Mouse (Mus musculus): ENCODE measurements around the gene Nectin1. TPM values are rescaled to one million over a fixed set of nuclear protein-coding genes. Genes with fewer than 3 reads are reported as not detected.

Nectin1 gene
- polyA plus RNA-seq, 1 experiment from 2014 or later, result 10.9 TPM

GRCm38 (mm10) chr9:43838561-43838960 lies 94.8 kb downstream of the Nectin1 start:
- Histone ChIP-seq H3K9ac (ENCODE audit: low read depth, low read length) (no peak overlapping the region), H3K4me3 (ENCODE audit: low read depth, low read length) (no peak overlapping the region), H3K9me3 (ENCODE audit: control insufficient read depth, low read length) (no peaks in the 10 kb centered on the region), H3K27me3 (ENCODE audit: control insufficient read depth, insufficient read depth, low read length) (no peaks in the 10 kb centered on the region), H3K4me1 (replicated peaks; ENCODE audit: control insufficient read depth, insufficient read depth, low read length) (0 out of 2 replicates have a peak, but pooled peaks cover 2% of the 10 kb centered on the region), H3K4me2 (replicated peaks; ENCODE audit: low read depth, low read length) (no peak overlapping the region), H3K36me3 (ENCODE audit: control insufficient read depth, insufficient read depth, low read length) (no peaks in the 10 kb centered on the region), H3K27ac (ENCODE audit: low read depth, low read length) (no peak overlapping the region)
- no peak for DNase-seq (ENCODE audit: low spot score)
- ATAC-seq (ENCODE audit: low FRiP score), result no peak
- 75% methylated on average over 2 of the region's 2 CpGs for WGBS

- DNase-seq (ENCODE audit: low spot score), result peak; percentile 44
- Histone ChIP-seq H3K4me3 (ENCODE audit: low read depth, low read length) (no peak overlapping the region), H3K27me3 (ENCODE audit: control insufficient read depth, insufficient read depth, low read length) (no peaks in the 10 kb centered on the region), H3K36me3 (ENCODE audit: control insufficient read depth, insufficient read depth, low read length) (no peaks in the 10 kb centered on the region), H3K4me2 (replicated peaks; ENCODE audit: low read depth, low read length) (no peak overlapping the region), H3K27ac (ENCODE audit: low read depth, low read length) (peak overlapping the region; percentile 47; the same call in 1 of the 2 replicates), H3K4me1 (replicated peaks; ENCODE audit: control insufficient read depth, insufficient read depth, low read length) (peaks cover 12% of the 10 kb centered on the region), H3K9ac (ENCODE audit: low read depth, low read length) (no peak overlapping the region), H3K9me3 (ENCODE audit: control insufficient read depth, low read length) (no peaks in the 10 kb centered on the region)
- 4% methylated on average over 5 of the region's 8 CpGs for WGBS
- peak; percentile 82 for ATAC-seq (ENCODE audit: low FRiP score)
Measured at GRCm38 (mm10) chr9:43842921-43843577, 99.3 kb downstream of the Nectin1 start.

- Histone ChIP-seq H3K4me1 (replicated peaks; ENCODE audit: control insufficient read depth, insufficient read depth, low read length) (peaks cover 12% of the 10 kb centered on the region), H3K27ac (ENCODE audit: low read depth, low read length) (peak overlapping the region; percentile 24; the same call in 1 of the 2 replicates), H3K4me3 (ENCODE audit: low read depth, low read length) (no peak overlapping the region), H3K27me3 (ENCODE audit: control insufficient read depth, insufficient read depth, low read length) (no peaks in the 10 kb centered on the region), H3K9ac (ENCODE audit: low read depth, low read length) (no peak overlapping the region), H3K36me3 (ENCODE audit: control insufficient read depth, insufficient read depth, low read length) (no peaks in the 10 kb centered on the region), H3K4me2 (replicated peaks; ENCODE audit: low read depth, low read length) (no peak overlapping the region), H3K9me3 (ENCODE audit: control insufficient read depth, low read length) (no peaks in the 10 kb centered on the region)
- 3% methylated on average over 2 of the region's 3 CpGs for WGBS
- ATAC-seq (ENCODE audit: low FRiP score) (peak; percentile 36; the same call in 1 of the 2 replicates), DNase-seq (ENCODE audit: low spot score) (no peak)
Measured at GRCm38 (mm10) chr9:43843711-43844127, 99.9 kb downstream of the Nectin1 start.

GRCm38 (mm10) chr9:43845660-43846455 lies 102.1 kb downstream of the Nectin1 start:
- Histone ChIP-seq H3K4me2 (replicated peaks; ENCODE audit: low read depth, low read length) (0 out of 2 replicates have a peak overlapping the region, but pooled peaks have one; percentile 11), H3K4me1 (replicated peaks; ENCODE audit: control insufficient read depth, insufficient read depth, low read length) (peaks cover 12% of the 10 kb centered on the region), H3K36me3 (ENCODE audit: control insufficient read depth, insufficient read depth, low read length) (no peaks in the 10 kb centered on the region), H3K27me3 (ENCODE audit: control insufficient read depth, insufficient read depth, low read length) (no peaks in the 10 kb centered on the region), H3K9ac (ENCODE audit: low read depth, low read length) (no peak overlapping the region), H3K27ac (ENCODE audit: low read depth, low read length) (no peak overlapping the region), H3K9me3 (ENCODE audit: control insufficient read depth, low read length) (no peaks in the 10 kb centered on the region), H3K4me3 (ENCODE audit: low read depth, low read length) (no peak overlapping the region)
- WGBS, result 8% methylated on average over 17 of the region's 17 CpGs
- ATAC-seq (ENCODE audit: low FRiP score), result no peak
- DNase-seq (ENCODE audit: low spot score), result peak; percentile 83

DNA sequence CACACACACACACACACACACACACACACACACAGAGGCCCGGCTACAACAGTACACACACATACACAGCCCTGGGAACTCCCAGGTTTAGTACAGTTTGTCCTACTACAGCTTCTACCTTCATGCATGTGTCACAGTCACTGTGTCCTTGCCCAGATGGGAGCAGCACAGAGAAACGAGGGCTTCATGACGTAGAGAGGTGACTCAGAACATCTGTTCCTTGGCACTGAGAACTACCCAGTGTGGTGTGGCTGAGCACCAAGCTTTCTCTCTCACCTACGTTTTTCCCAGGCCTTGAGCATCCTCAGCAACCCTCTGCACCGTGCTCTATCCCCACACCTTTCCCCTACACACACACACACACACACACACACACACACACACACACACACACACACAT lies 104.1 kb downstream of the Nectin1 start:
- Histone ChIP-seq H3K4me2 (replicated peaks; ENCODE audit: low read depth, low read length) (no peak overlapping the region), H3K27me3 (ENCODE audit: control insufficient read depth, insufficient read depth, low read length) (0 out of 2 replicates have a peak, but pooled peaks cover 2% of the 10 kb centered on the region), H3K36me3 (ENCODE audit: control insufficient read depth, insufficient read depth, low read length) (no peaks in the 10 kb centered on the region), H3K4me3 (ENCODE audit: low read depth, low read length) (no peak overlapping the region), H3K4me1 (replicated peaks; ENCODE audit: control insufficient read depth, insufficient read depth, low read length) (peaks cover 10% of the 10 kb centered on the region), H3K9ac (ENCODE audit: low read depth, low read length) (no peak overlapping the region), H3K9me3 (ENCODE audit: control insufficient read depth, low read length) (no peaks in the 10 kb centered on the region), H3K27ac (ENCODE audit: low read depth, low read length) (no peak overlapping the region)
- DNase-seq (ENCODE audit: low spot score) (no peak), ATAC-seq (ENCODE audit: low FRiP score) (no peak)
- WGBS, result 69% methylated on average over 5 of the region's 5 CpGs

DNA sequence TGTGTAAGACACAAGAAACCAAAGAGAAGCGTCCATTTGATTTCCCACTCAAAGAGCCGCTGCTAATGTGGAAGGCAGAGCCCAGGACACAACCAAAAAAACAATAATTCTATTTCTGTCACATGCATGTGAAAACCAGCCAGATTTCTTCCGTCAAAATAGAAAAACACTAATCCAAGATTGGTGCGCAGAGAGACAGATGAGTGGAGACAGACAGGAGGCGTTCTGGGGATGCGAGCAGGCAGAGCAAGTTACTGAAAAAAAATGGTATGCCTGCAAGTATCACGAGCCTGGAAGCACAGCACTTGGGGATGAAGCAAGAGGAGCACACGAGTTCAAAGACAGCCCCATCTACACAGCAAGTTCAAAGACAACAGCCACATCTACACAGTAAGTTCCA lies 106.5 kb downstream of the Nectin1 start:
- H3K27ac ChIP-seq (ENCODE audit: low read depth, low read length), result no peak overlapping the region
- peaks cover 4% of the 10 kb centered on the region for H3K4me1 ChIP-seq (replicated peaks; ENCODE audit: control insufficient read depth, insufficient read depth, low read length)
- H3K9ac ChIP-seq (ENCODE audit: low read depth, low read length), result no peak overlapping the region
- no peaks in the 10 kb centered on the region for H3K36me3 ChIP-seq (ENCODE audit: control insufficient read depth, insufficient read depth, low read length)
- no peak overlapping the region for H3K4me2 ChIP-seq (replicated peaks; ENCODE audit: low read depth, low read length)
- H3K4me3 ChIP-seq (ENCODE audit: low read depth, low read length), result no peak overlapping the region
- 81% methylated on average over 8 of the region's 8 CpGs for WGBS
- ATAC-seq (ENCODE audit: low FRiP score) (no peak), DNase-seq (ENCODE audit: low spot score) (no peak)
- no peaks in the 10 kb centered on the region for H3K9me3 ChIP-seq (ENCODE audit: control insufficient read depth, low read length)
- 0 out of 2 replicates have a peak, but pooled peaks cover 2% of the 10 kb centered on the region for H3K27me3 ChIP-seq (ENCODE audit: control insufficient read depth, insufficient read depth, low read length)

DNA sequence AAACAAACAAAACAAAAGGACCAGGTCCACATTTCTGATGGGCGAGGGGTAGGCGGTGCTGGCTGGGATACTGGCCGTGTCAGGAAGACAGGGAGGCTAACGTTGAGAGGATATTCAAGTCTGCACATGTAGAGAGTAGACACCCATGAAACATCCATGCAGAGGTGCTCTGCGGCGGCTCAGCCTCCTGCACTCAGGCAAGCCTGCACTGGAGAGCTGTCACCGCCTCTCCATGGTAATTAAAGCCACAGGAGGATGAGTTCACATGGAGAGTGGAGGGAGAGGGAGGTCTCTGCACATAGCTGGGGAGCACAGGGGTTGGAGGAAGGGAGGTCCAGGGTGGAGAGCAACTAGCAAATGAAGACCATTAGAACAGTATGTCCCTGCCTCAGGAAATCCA lies 107.4 kb downstream of the Nectin1 start:
- no peaks in the 10 kb centered on the region for H3K36me3 ChIP-seq (ENCODE audit: control insufficient read depth, insufficient read depth, low read length)
- H3K27ac ChIP-seq (ENCODE audit: low read depth, low read length), result no peak overlapping the region
- DNase-seq (ENCODE audit: low spot score) (no peak), ATAC-seq (ENCODE audit: low FRiP score) (no peak)
- H3K9ac ChIP-seq (ENCODE audit: low read depth, low read length), result no peak overlapping the region
- H3K27me3 ChIP-seq (ENCODE audit: control insufficient read depth, insufficient read depth, low read length), result 0 out of 2 replicates have a peak, but pooled peaks cover 2% of the 10 kb centered on the region
- no peaks in the 10 kb centered on the region for H3K9me3 ChIP-seq (ENCODE audit: control insufficient read depth, low read length)
- no peak overlapping the region for H3K4me3 ChIP-seq (ENCODE audit: low read depth, low read length)
- H3K4me1 ChIP-seq (replicated peaks; ENCODE audit: control insufficient read depth, insufficient read depth, low read length), result no peaks in the 10 kb centered on the region
- H3K4me2 ChIP-seq (replicated peaks; ENCODE audit: low read depth, low read length), result no peak overlapping the region
- WGBS, result 67% methylated on average over 7 of the region's 7 CpGs

- WGBS, result 89% methylated on average over 7 of the region's 7 CpGs
- no peaks in the 10 kb centered on the region for H3K9me3 ChIP-seq (ENCODE audit: control insufficient read depth, low read length)
Measured at GRCm38 (mm10) chr9:43855887-43856286, 112.1 kb downstream of the Nectin1 start.

More at GRCm38 (mm10) chr9:43855887-43856286, 112.1 kb downstream of the Nectin1 start:
- H3K4me1 ChIP-seq (replicated peaks; ENCODE audit: control insufficient read depth, insufficient read depth, low read length), result no peaks in the 10 kb centered on the region
- H3K36me3 ChIP-seq (ENCODE audit: control insufficient read depth, insufficient read depth, low read length), result no peaks in the 10 kb centered on the region
- H3K4me2 ChIP-seq (replicated peaks; ENCODE audit: low read depth, low read length), result no peak overlapping the region
- H3K27ac ChIP-seq (ENCODE audit: low read depth, low read length), result no peak overlapping the region
- ATAC-seq (ENCODE audit: low FRiP score), result no peak
- no peak for DNase-seq (ENCODE audit: low spot score)
- no peak overlapping the region for H3K9ac ChIP-seq (ENCODE audit: low read depth, low read length)
- H3K4me3 ChIP-seq (ENCODE audit: low read depth, low read length), result no peak overlapping the region
- H3K27me3 ChIP-seq (ENCODE audit: control insufficient read depth, insufficient read depth, low read length), result 0 out of 2 replicates have a peak, but pooled peaks cover 2% of the 10 kb centered on the region

Data from hindbrain, embryonic 11.5 days (tissue).